Mouse (Mus musculus) kidney, embryonic 15.5 days (tissue): ENCODE measurements around the gene Trim46. TPM values are rescaled to one million over a fixed set of nuclear protein-coding genes. Genes with fewer than 3 reads are reported as not detected.
A peak's percentile ranks its signal among the peaks of the same experiment; 100 is the strongest.

Experiments used
- ATAC-seq: fragments of 200-750 bp; cut with Nextera tagmentation; replicated peaks from 2 replicates; pipeline ENCODE4 v1.8.0; 2017; ENCODE audit warnings: moderate TSS enrichment; ENCODE audit not compliant: low FRiP score
- H3K27ac ChIP-seq: fragments of 300-500 bp; sonication (generic); 2 replicates; pipeline ENCODE4 v1.5.1; 2015; ENCODE audit warnings: mild to moderate bottlenecking, inconsistent platforms
- H3K27me3 ChIP-seq: fragments of 300-500 bp; sonication (generic); 2 replicates; pipeline ENCODE4 v1.6.1; 2015; ENCODE audit warnings: inconsistent platforms
- H3K36me3 ChIP-seq: fragments of 300-500 bp; sonication (generic); 2 replicates; pipeline ENCODE4 v1.6.1; 2015; ENCODE audit warnings: inconsistent platforms
- H3K4me1 ChIP-seq: fragments of 300-500 bp; sonication (generic); 2 replicates; pipeline ENCODE4 v1.6.1; 2015; ENCODE audit warnings: inconsistent platforms
- H3K4me2 ChIP-seq: fragments of 300-500 bp; sonication (generic); 2 replicates; pipeline ENCODE4 v1.6.1; 2015; ENCODE audit warnings: moderate library complexity, mild to moderate bottlenecking, inconsistent platforms
- H3K4me3 ChIP-seq: fragments of 300-500 bp; sonication (generic); replicated peaks from 2 replicates; pipeline ENCODE4 v1.5.1; 2015; ENCODE audit warnings: mild to moderate bottlenecking, inconsistent platforms
- H3K9ac ChIP-seq: fragments of 300-500 bp; sonication (generic); 2 replicates; pipeline ENCODE4 v1.6.1; 2015; ENCODE audit warnings: mild to moderate bottlenecking, inconsistent platforms
- H3K9me3 ChIP-seq: fragments of 300-500 bp; sonication (generic); replicated peaks from 2 replicates; pipeline ENCODE4 v1.6.1; 2016; ENCODE audit warnings: inconsistent platforms
- WGBS: fragments of 180-500 bp; shearing (Covaris S2); methylation state at CpG from one replicate; pipeline ENCODE4 v1.1.7; 2015; ENCODE audit warnings: mixed read lengths; 5-methylcytosine and 5-hydroxymethylcytosine counted together
- polyA plus RNA-seq: library from polyadenylated mRNA; unstranded; fragments of >200 nt; fragmentation: Nextera tagmentation; extraction: Ambion mirVana; gene quantifications from 2 replicates; pipeline ENCODE4 v1.2.1, GENCODE M21; 2015

Trim46 gene
- polyA plus RNA-seq, 1 experiment from 2014 or later = 5.2 TPM

DNA sequence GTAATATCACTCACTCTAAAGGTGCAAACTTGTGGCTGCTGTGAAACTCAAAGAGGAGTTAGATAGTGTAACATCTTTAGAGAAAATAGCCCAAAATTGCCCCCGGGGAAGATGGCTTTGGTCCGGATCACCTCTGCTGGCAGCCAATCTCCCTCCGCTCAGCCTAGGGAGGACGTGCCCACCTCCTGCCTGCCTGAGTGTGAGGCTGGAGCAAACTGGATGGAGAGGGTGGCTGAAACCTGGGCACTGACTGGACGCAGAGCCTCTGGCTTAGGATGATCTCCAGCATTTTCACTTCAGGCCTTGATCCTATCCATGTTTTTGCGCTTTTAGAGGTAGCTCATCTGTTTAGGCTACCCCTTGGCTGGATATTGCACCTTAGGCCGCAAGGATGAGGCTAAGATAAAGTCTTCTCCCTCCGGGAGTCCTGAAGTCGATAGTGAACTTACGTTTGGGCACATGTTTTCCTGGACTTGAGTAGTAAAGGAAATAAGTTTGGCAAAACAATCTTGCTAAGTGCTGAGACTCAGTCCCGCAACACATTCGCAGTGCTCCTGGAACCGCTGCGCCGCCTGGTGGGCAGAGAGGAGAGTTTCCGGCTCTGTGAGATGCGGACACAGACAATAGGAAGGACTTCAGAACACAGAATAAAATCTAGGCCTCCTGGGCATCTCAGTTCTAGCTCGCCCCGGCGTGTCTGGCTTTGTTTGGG, 35.6 kb upstream of the Trim46 start:
- Histone ChIP-seq H3K27ac (peak overlapping the region; percentile 95), H3K9ac (0 out of 2 replicates have a peak overlapping the region, but pooled peaks have one; percentile 15), H3K9me3 (no peaks in the 10 kb centered on the region), H3K36me3 (no peaks in the 10 kb centered on the region), H3K4me2 (peak overlapping the region; percentile 96), H3K4me1 (peaks cover 74% of the 10 kb centered on the region), H3K27me3 (peaks cover 4% of the 10 kb centered on the region; the same call in 1 of the 2 replicates), H3K4me3 (peak overlapping the region; percentile 65)
- no peak for ATAC-seq
- 10% methylated on average over 20 of the region's 20 CpGs for WGBS

DNA sequence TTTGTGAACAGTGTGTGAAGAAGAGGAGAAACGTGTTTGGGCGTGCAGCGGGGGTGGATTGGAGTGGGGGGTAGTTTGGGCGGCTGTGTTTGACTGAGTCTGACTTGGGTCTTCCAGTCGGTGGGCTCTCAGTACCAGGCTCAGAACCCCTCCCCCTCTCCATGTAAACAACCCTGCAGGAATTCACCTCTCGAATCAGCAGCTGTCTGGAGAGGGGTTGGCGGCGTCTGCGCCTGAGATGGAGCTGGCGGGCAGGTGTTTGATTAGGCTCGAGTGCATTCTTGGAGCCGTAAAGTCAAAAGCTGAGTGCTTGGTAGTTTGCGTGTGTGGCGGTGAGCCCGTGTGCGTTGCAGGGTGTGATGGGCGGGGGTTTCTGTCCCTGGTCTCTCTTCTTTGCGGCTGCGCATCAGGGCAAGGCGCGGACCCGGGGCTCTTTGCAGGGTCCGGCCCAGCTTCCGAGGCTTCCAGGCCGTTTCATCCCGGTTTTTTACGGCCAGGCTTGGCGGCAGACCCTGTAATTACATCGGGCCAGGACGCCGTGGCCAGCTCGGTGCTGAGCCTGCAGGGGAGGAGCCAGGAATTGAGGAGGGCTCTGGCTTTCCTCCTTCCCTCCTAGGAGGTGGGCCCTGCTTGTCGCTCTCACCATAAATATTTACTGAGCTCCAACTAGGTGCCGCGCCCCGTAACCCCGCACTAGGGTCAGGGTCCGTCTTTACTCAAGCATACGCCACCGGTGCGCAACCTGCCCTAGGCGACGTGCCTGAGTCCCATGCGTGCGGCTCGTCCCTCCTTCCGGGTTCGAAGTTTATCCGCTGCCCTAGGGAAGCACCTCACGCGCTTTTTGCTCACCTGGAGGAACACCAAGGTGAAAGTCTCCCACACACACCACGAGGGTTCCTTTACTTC, 34.8 kb upstream of the Trim46 start, which contains the start of gene Efna1:
Efna1 (minus strand) TSS at position 537 of the 906 bp plus-strand sequence.
- Histone ChIP-seq H3K4me2 (peak within 1 kb of the TSS; percentile 96), H3K4me3 (peak within 1 kb of the TSS; percentile 65), H3K27ac (peak within 1 kb of the TSS; percentile 95), H3K36me3 (peaks cover 4% of the 10 kb centered on the region; the same call in 1 of the 2 replicates), H3K27me3 (peaks cover 4% of the 10 kb centered on the region; the same call in 1 of the 2 replicates), H3K9me3 (no peaks in the 10 kb centered on the region), H3K9ac (peak within 1 kb of the TSS; percentile 77), H3K4me1 (peaks cover 76% of the 10 kb centered on the region)
- peak; percentile 26; the same call in 1 of the 2 replicates for ATAC-seq
- under 1% methylated on average over 52 of the region's 52 CpGs for WGBS

DNA sequence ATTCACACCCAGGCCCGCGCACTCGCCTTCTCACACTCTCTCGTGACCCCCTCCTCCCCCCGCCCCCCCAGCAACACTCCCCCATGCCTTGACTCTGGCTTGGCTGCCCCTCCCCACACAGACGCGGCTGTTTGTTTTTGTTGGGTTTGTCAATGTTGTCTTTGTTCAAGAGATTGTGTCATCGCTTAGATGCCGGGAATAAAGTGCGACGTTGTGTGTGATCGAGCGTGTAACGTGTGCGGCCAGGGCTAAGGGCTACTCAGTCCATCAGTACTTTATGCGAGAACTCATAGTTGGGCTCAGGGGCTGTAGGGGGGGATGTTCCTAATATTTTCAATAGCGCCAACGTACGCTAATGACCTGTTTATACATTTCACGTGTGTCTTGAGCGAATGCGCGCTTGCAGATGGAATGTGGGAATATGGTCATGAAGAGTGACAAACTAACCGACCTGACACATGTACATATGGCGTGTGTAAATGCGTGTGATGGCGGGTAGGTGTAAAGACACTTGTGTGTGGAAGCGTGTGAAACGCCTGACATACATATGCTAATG, 34.0 kb upstream of the Trim46 start:
- Histone ChIP-seq H3K4me1 (peaks cover 71% of the 10 kb centered on the region), H3K9me3 (no peaks in the 10 kb centered on the region), H3K27ac (peak overlapping the region; percentile 95), H3K4me3 (peak overlapping the region; percentile 65), H3K36me3 (peaks cover 11% of the 10 kb centered on the region), H3K9ac (peak overlapping the region; percentile 77), H3K27me3 (peaks cover 4% of the 10 kb centered on the region; the same call in 1 of the 2 replicates), H3K4me2 (peak overlapping the region; percentile 96)
- no peak for ATAC-seq
- WGBS = under 1% methylated on average over 29 of the region's 29 CpGs

DNA sequence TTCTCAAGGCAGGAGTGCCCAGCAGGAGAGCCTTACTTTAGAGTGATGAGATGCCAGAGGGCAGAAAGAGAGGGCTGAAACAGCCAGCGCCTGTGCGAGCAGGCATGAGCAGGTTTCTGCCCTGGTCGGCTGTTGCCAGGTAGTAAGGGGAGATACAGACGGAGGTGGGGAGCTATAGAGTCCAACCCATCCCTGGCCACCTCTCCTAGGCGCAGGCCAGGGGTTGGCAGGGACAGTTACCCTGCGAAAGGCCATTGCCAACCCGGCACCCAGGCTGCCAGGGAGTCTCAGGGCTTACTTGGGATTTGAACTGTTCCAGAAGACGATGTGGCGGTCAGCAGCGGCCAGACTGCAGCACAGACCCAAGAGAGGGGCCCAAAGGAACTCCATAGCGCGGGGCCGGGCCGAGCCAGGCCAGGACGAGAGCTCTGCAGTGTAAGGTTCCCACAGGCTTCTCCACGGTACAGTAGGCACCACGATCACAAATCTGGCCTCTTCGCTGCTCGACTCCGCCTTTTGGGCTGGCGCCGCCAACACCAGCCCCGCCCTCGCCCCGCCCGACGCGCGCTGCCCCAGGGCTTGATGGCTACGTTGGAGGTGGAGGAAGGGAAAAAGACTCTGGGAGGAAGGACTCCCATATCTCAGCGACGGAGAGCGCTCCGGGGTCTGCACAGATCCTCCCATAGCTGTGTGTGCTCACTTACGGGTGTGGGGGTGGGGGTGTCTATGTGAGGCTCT, 33.2 kb upstream of the Trim46 start:
- H3K9me3 ChIP-seq = no peaks in the 10 kb centered on the region
- peak; percentile 81 for ATAC-seq
- H3K4me2 ChIP-seq = peak overlapping the region; percentile 96
- H3K27me3 ChIP-seq = peaks cover 4% of the 10 kb centered on the region; the same call in 1 of the 2 replicates
- H3K27ac ChIP-seq = peak overlapping the region; percentile 95
- peaks cover 19% of the 10 kb centered on the region for H3K36me3 ChIP-seq
- peaks cover 69% of the 10 kb centered on the region for H3K4me1 ChIP-seq
- H3K4me3 ChIP-seq = peak overlapping the region; percentile 65
- peak overlapping the region; percentile 77 for H3K9ac ChIP-seq
- 1% methylated on average over 35 of the region's 35 CpGs for WGBS

DNA sequence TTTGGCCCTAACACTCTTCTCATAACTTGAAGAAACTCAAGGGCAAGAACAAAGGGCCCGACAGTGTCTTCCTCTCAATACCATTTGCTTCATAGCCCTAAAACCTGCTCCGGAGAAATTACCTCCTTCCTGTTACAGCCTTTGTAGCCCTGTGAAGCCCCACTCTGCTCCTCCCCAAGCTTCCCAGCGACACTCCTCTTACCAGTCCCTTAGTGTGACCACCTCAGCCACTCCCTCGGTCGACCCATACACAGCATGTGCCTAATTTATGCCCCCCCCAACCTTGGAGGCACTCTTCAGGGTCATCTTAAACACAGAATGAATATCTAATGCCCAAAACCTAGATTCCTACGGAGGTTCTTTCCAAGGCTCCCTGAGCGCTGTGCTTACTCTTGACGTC, 32.5 kb upstream of the Trim46 start:
- no peak for ATAC-seq
- Histone ChIP-seq H3K4me2 (peak overlapping the region; percentile 96), H3K4me1 (peaks cover 62% of the 10 kb centered on the region), H3K36me3 (peaks cover 24% of the 10 kb centered on the region), H3K4me3 (peak overlapping the region; percentile 65), H3K27me3 (peaks cover 4% of the 10 kb centered on the region; the same call in 1 of the 2 replicates), H3K9me3 (no peaks in the 10 kb centered on the region), H3K27ac (peak overlapping the region; percentile 95), H3K9ac (peak overlapping the region; percentile 77)
- WGBS = 10% methylated on average over 8 of the region's 8 CpGs

DNA sequence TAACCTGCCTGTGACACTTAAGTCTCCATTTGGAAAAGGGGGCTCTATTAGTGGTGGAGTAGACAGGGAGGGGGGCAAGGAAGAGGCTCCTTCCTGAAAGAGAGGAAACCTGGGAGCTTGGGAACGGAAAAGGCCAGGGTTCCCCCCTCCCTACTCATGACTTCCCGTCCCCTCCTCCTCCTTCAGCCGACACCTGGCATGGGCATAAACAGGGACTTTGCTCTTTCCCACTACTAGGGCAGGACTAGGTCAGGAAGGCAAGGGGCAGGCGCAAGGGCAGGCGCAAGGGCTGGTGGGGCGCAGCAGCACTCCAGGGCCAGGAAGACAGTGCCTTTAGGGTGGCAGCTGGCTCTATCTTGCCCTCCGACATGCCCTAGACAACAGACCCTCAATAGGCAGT, 32.0 kb upstream of the Trim46 start:
- H3K4me2 ChIP-seq = peak overlapping the region; percentile 96
- H3K9me3 ChIP-seq = no peaks in the 10 kb centered on the region
- H3K4me3 ChIP-seq = peak overlapping the region; percentile 65
- WGBS = 27% methylated on average over 7 of the region's 7 CpGs
- H3K27me3 ChIP-seq = peaks cover 4% of the 10 kb centered on the region; the same call in 1 of the 2 replicates
- peak; percentile 10; the same call in 1 of the 2 replicates for ATAC-seq
- peaks cover 29% of the 10 kb centered on the region for H3K36me3 ChIP-seq
- peak overlapping the region; percentile 77 for H3K9ac ChIP-seq
- H3K27ac ChIP-seq = peak overlapping the region; percentile 95
- H3K4me1 ChIP-seq = peaks cover 62% of the 10 kb centered on the region

DNA sequence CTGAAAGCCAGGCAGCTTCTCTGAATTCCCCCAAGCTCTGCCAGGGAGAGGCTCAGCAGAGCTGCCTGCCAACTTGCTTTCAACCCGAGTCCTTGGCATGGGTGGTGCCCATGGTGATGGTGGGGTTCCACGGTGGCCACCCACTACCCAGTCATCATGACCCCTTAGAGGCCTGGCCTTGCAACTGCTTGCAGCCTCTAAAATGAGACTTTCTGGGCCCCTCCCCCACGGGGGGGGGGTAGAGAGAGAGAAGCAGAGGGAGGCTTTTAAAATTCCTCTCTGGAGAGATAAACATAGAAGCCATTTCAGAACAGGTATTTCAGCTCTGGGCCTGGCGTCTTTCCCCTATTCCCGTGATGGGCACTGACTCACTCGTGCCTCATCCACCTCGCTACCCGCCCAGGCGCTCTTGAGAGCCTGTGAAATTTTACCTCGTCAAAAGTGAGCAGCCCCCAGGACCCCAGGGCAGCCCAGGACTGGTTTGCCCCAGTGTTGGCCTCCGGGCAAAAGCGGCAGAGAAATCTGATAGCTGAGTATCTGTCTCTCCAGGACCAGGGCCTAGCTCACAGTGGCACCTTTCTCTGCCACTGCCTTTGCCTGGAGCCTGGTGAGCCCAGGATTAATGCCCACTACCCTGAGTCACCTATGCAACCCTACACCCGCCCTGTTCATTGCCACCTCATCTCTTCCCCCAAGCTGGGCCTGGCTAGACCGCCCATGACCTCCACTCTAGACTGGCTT, 31.3 kb upstream of the Trim46 start:
- Histone ChIP-seq H3K4me2 (peak overlapping the region; percentile 96), H3K4me3 (peak overlapping the region; percentile 65), H3K36me3 (peaks cover 34% of the 10 kb centered on the region), H3K27ac (peak overlapping the region; percentile 95), H3K4me1 (peaks cover 62% of the 10 kb centered on the region), H3K9me3 (no peaks in the 10 kb centered on the region), H3K9ac (peak overlapping the region; percentile 77), H3K27me3 (peaks cover 4% of the 10 kb centered on the region; the same call in 1 of the 2 replicates)
- peak; percentile 3; the same call in 1 of the 2 replicates for ATAC-seq
- WGBS = 23% methylated on average over 14 of the region's 14 CpGs

DNA sequence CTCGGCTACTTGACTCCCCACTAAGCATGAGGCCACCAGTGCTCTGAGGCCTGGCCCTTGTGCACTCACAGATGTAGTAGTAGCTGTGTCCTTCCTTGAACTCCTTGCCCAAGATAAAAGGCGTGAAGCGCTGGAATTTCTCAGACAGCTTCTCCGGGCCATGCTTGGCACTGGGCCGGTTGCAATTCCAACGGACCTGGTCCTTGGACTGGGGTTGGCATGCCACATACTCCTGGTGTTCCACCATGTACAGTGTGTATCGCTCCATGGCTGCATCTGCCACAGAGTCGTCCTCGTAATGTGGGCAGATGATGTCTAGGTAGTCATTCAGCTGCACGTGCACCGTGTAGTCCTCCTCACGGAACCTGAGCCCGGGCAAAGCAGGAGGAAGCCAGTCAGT, 30.0 kb upstream of the Trim46 start:
- Histone ChIP-seq H3K9me3 (no peaks in the 10 kb centered on the region), H3K4me3 (no peak overlapping the region), H3K36me3 (peaks cover 43% of the 10 kb centered on the region), H3K27me3 (peaks cover 4% of the 10 kb centered on the region; the same call in 1 of the 2 replicates), H3K4me2 (peak overlapping the region; percentile 96), H3K9ac (no peak overlapping the region), H3K4me1 (peaks cover 49% of the 10 kb centered on the region), H3K27ac (peak overlapping the region; percentile 95; the same call in 1 of the 2 replicates)
- WGBS = 90% methylated on average over 13 of the region's 13 CpGs
- ATAC-seq = no peak

DNA sequence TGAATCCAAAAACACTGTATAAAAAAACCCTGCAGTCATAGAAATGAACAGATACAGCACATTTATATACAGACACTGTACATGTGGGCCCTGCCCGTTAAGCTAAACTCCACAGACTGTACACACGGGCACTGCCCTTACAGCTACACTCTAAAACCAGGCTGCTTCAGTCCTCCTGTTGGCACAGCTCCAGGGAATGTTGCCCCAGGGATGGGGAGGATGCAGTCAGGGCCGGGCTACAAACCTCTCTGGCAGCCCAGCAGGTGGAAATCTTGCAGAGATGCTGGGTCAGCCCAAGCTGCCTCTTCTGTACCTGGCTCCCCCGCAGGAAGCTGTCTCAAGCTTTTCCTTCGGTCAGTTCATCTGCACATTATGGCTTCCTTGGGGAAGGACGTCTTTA, 25.7 kb upstream of the Trim46 start:
- Histone ChIP-seq H3K9ac (no peak overlapping the region), H3K4me2 (no peak overlapping the region), H3K4me1 (peaks cover 46% of the 10 kb centered on the region), H3K27ac (no peak overlapping the region), H3K9me3 (no peaks in the 10 kb centered on the region), H3K36me3 (peaks cover 50% of the 10 kb centered on the region), H3K27me3 (no peaks in the 10 kb centered on the region), H3K4me3 (no peak overlapping the region)
- ATAC-seq = no peak
- WGBS = 59% methylated on average over 6 of the region's 6 CpGs

DNA sequence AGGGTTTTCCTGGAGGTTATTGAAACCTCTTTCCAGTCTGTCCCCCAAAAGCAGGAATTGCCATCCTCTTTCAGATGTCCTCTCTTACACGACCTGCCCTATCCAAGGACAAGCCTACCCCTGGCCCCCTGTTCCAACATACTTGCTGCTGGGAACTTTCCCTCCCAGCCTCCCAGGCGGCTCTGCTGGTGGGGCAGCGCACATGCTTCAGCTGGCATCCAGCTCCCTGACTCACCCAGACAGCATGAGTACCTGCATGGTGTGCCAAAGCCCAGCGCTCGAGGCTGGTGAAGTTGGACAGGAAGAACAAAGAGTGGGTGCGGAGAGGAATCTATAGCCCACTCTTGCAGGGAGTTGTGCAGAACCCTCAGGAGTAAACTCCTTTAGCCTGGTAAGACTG, 24.8 kb upstream of the Trim46 start:
- H3K27me3 ChIP-seq = no peaks in the 10 kb centered on the region
- H3K9me3 ChIP-seq = no peaks in the 10 kb centered on the region
- no peak for ATAC-seq
- WGBS = 64% methylated on average over 6 of the region's 6 CpGs
- H3K36me3 ChIP-seq = peaks cover 46% of the 10 kb centered on the region
- peak overlapping the region; percentile 78 for H3K4me2 ChIP-seq
- H3K27ac ChIP-seq = peak overlapping the region; percentile 90
- peaks cover 43% of the 10 kb centered on the region for H3K4me1 ChIP-seq
- H3K4me3 ChIP-seq = peak overlapping the region; percentile 57; the same call in 1 of the 2 replicates
- H3K9ac ChIP-seq = 0 out of 2 replicates have a peak overlapping the region, but pooled peaks have one; percentile 63
